Mouse (Mus musculus): ENCODE data around the gene Rai1. TPM values are rescaled to one million over a fixed set of nuclear protein-coding genes. Genes with fewer than 3 reads are reported as not detected.
A peak's percentile ranks its signal among the peaks of the same experiment; 100 is the strongest.

Rai1 gene
- total RNA-seq, 1 experiment = 15.5 TPM

GRCm38 (mm10) chr11:60132061-60132460 lies 27.2 kb downstream of the Rai1 start:
- no peak for DNase-seq (ENCODE audit: low read depth, low spot score)
- Histone ChIP-seq H3K4me1 (ENCODE audit: control insufficient read depth in 2 of 2, insufficient read depth in 2 of 2, low read length in 2 of 2, poor library complexity in 1 of 2) (0 out of 4 replicates have a peak, but pooled peaks cover 2 to 4% of the 10 kb centered on the region in 2 experiments), H3K36me3 (ENCODE audit: control insufficient read depth, insufficient read depth, low read length, poor library complexity, severe bottlenecking) (no peaks in the 10 kb centered on the region), H3K9me3 (ENCODE audit: control insufficient read depth, insufficient read depth, low read depth, low read length) (no peaks in the 10 kb centered on the region), H3K9ac (ENCODE audit: insufficient read depth, low read depth, low read length, poor library complexity, severe bottlenecking) (no peak overlapping the region), H3K4me3 (ENCODE audit: insufficient read depth in 1 of 2, low read depth in 1 of 2, low read length in 2 of 2, poor library complexity in 1 of 2, severe bottlenecking in 1 of 2) (no peak overlapping the region), H3K27ac (ENCODE audit: insufficient read depth, low read depth, low read length, poor library complexity, severe bottlenecking) (no peak overlapping the region)
- in situ Hi-C loops (cut with MboI; ENCODE audit: low sequenced_read_pairs in 2 of 2, unreplicated experiment in 2 of 2) = no loop called here
- TF ChIP-seq MAFK (IDR thresholded peaks at IDR 0.05; ENCODE audit: insufficient read depth, low read depth, low read length) (no peak), CHD2 (IDR thresholded peaks at IDR 0.05; ENCODE audit: low read depth, low read length) (no peak), ZC3H11A (IDR thresholded peaks at IDR 0.05; ENCODE audit: borderline replicate concordance, low read depth, low read length) (no peak), HCFC1 (IDR thresholded peaks at IDR 0.05; ENCODE audit: borderline replicate concordance, insufficient read depth, low read length) (no peak), ZNF384 (IDR thresholded peaks at IDR 0.05; ENCODE audit: low read depth, low read length) (no peak)

DNA sequence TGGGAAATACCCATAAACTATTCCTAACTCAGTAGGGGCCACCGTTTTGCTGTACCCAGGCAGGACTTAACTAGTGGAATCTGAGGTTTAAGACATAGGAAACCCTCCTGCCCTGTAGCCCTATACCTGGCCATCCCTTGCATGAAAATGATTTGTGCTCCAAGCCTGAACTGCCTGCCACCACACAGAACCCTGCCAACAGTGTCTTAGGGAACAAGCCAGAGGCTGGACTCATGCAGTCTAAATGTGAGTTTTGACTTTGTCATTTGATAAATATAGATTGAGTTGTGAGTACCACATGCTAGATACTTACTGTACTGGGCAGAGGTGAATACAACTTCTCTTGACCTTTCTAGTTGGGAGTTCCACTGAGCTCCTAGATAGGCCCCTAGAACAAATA lies 31.7 kb downstream of the Rai1 start:
- no peak for DNase-seq (ENCODE audit: low read depth, low spot score)
- H3K4me3 ChIP-seq (ENCODE audit: insufficient read depth in 1 of 2, low read depth in 1 of 2, low read length in 2 of 2, poor library complexity in 1 of 2, severe bottlenecking in 1 of 2) = no peak overlapping the region
- no peaks in the 10 kb centered on the region for H3K9me3 ChIP-seq (ENCODE audit: control insufficient read depth, insufficient read depth, low read depth, low read length)
- H3K36me3 ChIP-seq (ENCODE audit: control insufficient read depth, insufficient read depth, low read length, poor library complexity, severe bottlenecking) = no peaks in the 10 kb centered on the region
- H3K9ac ChIP-seq (ENCODE audit: insufficient read depth, low read depth, low read length, poor library complexity, severe bottlenecking) = no peak overlapping the region
- H3K4me1 ChIP-seq (ENCODE audit: control insufficient read depth in 2 of 2, insufficient read depth in 2 of 2, low read length in 2 of 2, poor library complexity in 1 of 2) = peaks cover 0 to 6% of the 10 kb centered on the region in 2 experiments; a peak in 1 of 4 replicates
- in situ Hi-C loops (cut with MboI; ENCODE audit: low sequenced_read_pairs in 2 of 2, unreplicated experiment in 2 of 2) = no loop called here
- no peak overlapping the region for H3K27ac ChIP-seq (ENCODE audit: insufficient read depth, low read depth, low read length, poor library complexity, severe bottlenecking)
- no peak for TF ChIP-seq ZNF384 (IDR thresholded peaks at IDR 0.05; ENCODE audit: low read depth, low read length)
- TF ChIP-seq CHD2 (IDR thresholded peaks at IDR 0.05; ENCODE audit: low read depth, low read length) = no peak
- no peak for TF ChIP-seq HCFC1 (IDR thresholded peaks at IDR 0.05; ENCODE audit: borderline replicate concordance, insufficient read depth, low read length)
- no peak for TF ChIP-seq ZC3H11A (IDR thresholded peaks at IDR 0.05; ENCODE audit: borderline replicate concordance, low read depth, low read length)
- no peak for TF ChIP-seq MAFK (IDR thresholded peaks at IDR 0.05; ENCODE audit: insufficient read depth, low read depth, low read length)

DNA sequence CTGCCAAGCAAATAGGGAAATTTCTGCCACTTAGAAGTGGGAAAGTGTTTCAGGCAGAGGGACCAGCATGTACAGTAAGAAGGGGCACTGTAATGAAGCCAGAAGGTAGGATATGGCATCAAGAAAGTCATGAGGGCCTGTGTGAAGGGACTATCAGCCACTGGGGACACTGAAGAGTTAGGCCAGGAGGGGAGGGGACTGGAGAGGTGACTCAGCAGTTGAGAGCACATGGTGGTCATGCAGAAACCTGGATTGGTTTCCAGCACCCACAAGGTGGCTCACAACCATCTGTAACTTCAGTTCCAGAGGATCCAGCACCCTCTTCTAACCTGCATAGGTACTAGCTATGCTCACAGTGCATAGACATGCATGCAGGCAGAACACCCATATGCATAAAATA lies 32.4 kb downstream of the Rai1 start:
- Histone ChIP-seq H3K9ac (ENCODE audit: insufficient read depth, low read depth, low read length, poor library complexity, severe bottlenecking) (no peak overlapping the region), H3K4me1 (ENCODE audit: control insufficient read depth in 2 of 2, insufficient read depth in 2 of 2, low read length in 2 of 2, poor library complexity in 1 of 2) (peaks cover 0 to 10% of the 10 kb centered on the region in 2 experiments; a peak in 1 of 4 replicates), H3K27ac (ENCODE audit: insufficient read depth, low read depth, low read length, poor library complexity, severe bottlenecking) (no peak overlapping the region), H3K36me3 (ENCODE audit: control insufficient read depth, insufficient read depth, low read length, poor library complexity, severe bottlenecking) (no peaks in the 10 kb centered on the region), H3K9me3 (ENCODE audit: control insufficient read depth, insufficient read depth, low read depth, low read length) (no peaks in the 10 kb centered on the region), H3K4me3 (ENCODE audit: insufficient read depth in 1 of 2, low read depth in 1 of 2, low read length in 2 of 2, poor library complexity in 1 of 2, severe bottlenecking in 1 of 2) (no peak overlapping the region)
- TF ChIP-seq MAFK (IDR thresholded peaks at IDR 0.05; ENCODE audit: insufficient read depth, low read depth, low read length) = peak; percentile 84
- TF ChIP-seq ZNF384 (IDR thresholded peaks at IDR 0.05; ENCODE audit: low read depth, low read length) = no peak
- in situ Hi-C loops (cut with MboI; ENCODE audit: low sequenced_read_pairs in 2 of 2, unreplicated experiment in 2 of 2) = no loop called here
- no peak for DNase-seq (ENCODE audit: low read depth, low spot score)

- Histone ChIP-seq H3K9ac (ENCODE audit: insufficient read depth, low read depth, low read length, poor library complexity, severe bottlenecking) (peak overlapping the region; percentile 69), H3K36me3 (ENCODE audit: control insufficient read depth, insufficient read depth, low read length, poor library complexity, severe bottlenecking) (no peaks in the 10 kb centered on the region), H3K27ac (ENCODE audit: insufficient read depth, low read depth, low read length, poor library complexity, severe bottlenecking) (no peak overlapping the region), H3K4me3 (ENCODE audit: insufficient read depth in 1 of 2, low read depth in 1 of 2, low read length in 2 of 2, poor library complexity in 1 of 2, severe bottlenecking in 1 of 2) (peak overlapping the region; percentile 90 to 99), H3K4me1 (ENCODE audit: control insufficient read depth in 2 of 2, insufficient read depth in 2 of 2, low read length in 2 of 2, poor library complexity in 1 of 2) (peaks cover 0 to 10% of the 10 kb centered on the region in 2 experiments; a peak in 1 of 4 replicates), H3K9me3 (ENCODE audit: control insufficient read depth, insufficient read depth, low read depth, low read length) (no peaks in the 10 kb centered on the region)
- DNase-seq (ENCODE audit: low read depth, low spot score) = no peak
- TF ChIP-seq HCFC1 (IDR thresholded peaks at IDR 0.05; ENCODE audit: borderline replicate concordance, insufficient read depth, low read length) (no peak), ZNF384 (IDR thresholded peaks at IDR 0.05; ENCODE audit: low read depth, low read length) (no peak), ZC3H11A (IDR thresholded peaks at IDR 0.05; ENCODE audit: borderline replicate concordance, low read depth, low read length) (no peak), MAFK (IDR thresholded peaks at IDR 0.05; ENCODE audit: insufficient read depth, low read depth, low read length) (no peak), CHD2 (IDR thresholded peaks at IDR 0.05; ENCODE audit: low read depth, low read length) (no peak)
- in situ Hi-C loops (cut with MboI; ENCODE audit: low sequenced_read_pairs in 2 of 2, unreplicated experiment in 2 of 2) = no loop called here
Observed at GRCm38 (mm10) chr11:60139141-60139733, 34.4 kb downstream of the Rai1 start.

Measured in ES-E14 (cell line).